Comparison of ENCODE assay signal across 12 mouse cellular contexts in the genomic region with DNA sequence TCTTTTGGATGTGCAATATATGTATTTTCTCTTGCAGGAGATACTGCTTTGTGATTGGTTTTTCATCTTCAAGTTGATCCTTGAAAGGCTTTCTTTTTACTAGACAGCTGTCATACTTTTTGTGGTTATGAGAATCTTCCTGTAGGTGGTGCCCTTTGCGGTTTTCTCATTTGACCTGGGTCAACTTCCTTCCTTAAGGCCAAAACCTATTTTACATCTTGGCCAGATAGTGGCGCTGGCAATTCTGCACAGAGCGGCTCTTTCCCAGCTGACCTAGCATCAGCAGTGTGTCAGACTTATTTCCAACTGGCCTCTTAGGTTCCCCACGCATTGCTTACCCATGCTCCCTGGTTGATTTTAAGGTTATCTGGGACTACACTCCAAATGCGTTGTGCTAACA. TPM values are rescaled to one million over a fixed set of nuclear protein-coding genes. Genes with fewer than 3 reads are reported as not detected.
DNase-seq lines count a peak whose midpoint lies in the region; TF ChIP-seq lines count a peak whose summit lies in the region.
"Had no signal": no experiment of that assay in that cellular context is flagged by ENCODE, and none has a peak within 500 bp of the region (broad histone marks: within the 10 kb centered on the region; RNA-seq: fewer than 3 reads in every experiment).

No protein-coding gene starts in this region.

- intact Hi-C loops in left cerebral cortex, adult 2 months (cut with DNase I): no loop called here

- TF ChIP-seq CTCF in left cerebral cortex, adult 2 months (IDR thresholded peaks at IDR 0.05): peak; percentile 37
- peak; percentile 55; the same call in 1 of the 2 replicates for TF ChIP-seq CTCF in small intestine, adult 2 months (IDR thresholded peaks at IDR 0.05; ENCODE audit: extremely low read depth, insufficient read length, insufficient replicate concordance, low read depth, low read length)

- no peaks in the 10 kb centered on the region for H3K27me3 ChIP-seq in small intestine, adult 2 months (ENCODE audit: control insufficient read depth, insufficient read depth, low read length)
- H3K27me3 ChIP-seq: heart, embryonic 15.5 days; limb, embryonic 12.5 days; neural tube, embryonic 13.5 days had no signal

- no peak overlapping the region for H3K4me3 ChIP-seq in left cerebral cortex, adult 2 months
- H3K4me3 ChIP-seq in small intestine, adult 2 months (ENCODE audit: low read depth, low read length): no peak overlapping the region
- H3K4me3 ChIP-seq: heart, embryonic 15.5 days; limb, embryonic 12.5 days; neural tube, embryonic 13.5 days had no signal

- no peaks in the 10 kb centered on the region for H3K4me1 ChIP-seq in small intestine, adult 2 months (ENCODE audit: control insufficient read depth, insufficient read depth, insufficient read length, low read length)

- H3K36me3 ChIP-seq in small intestine, adult 2 months (ENCODE audit: control insufficient read depth, insufficient read depth, low read length): no peaks in the 10 kb centered on the region
- H3K36me3 ChIP-seq: G1E; heart, embryonic 15.5 days; limb, embryonic 12.5 days; neural tube, embryonic 13.5 days had no signal

- no peak for TF ChIP-seq POLR2A in small intestine, adult 2 months (IDR thresholded peaks at IDR 0.05; ENCODE audit: low read depth, low read length)

- H3K27ac ChIP-seq in left cerebral cortex, adult 2 months: no peak overlapping the region
- no peak overlapping the region for H3K27ac ChIP-seq in small intestine, adult 2 months (ENCODE audit: insufficient read depth, low read depth, low read length)
- H3K27ac ChIP-seq: heart, embryonic 15.5 days; limb, embryonic 12.5 days; neural tube, embryonic 13.5 days had no signal

- DNase-seq in adrenal gland, postnatal 36 days: peak; percentile 17 to 28
- no peak for DNase-seq in adrenal gland, adult 2 months
- DNase-seq in left cerebral cortex, adult 2 months (ENCODE audit: extremely low spot score in 1 of 2, low spot score in 2 of 2): no peak
- no peak for DNase-seq in left cerebral cortex, adult 8-10 months (ENCODE audit: low spot score in 2 of 2)
- peak; percentile 68 for DNase-seq in induced T-regulatory cell, adult 2 months (ENCODE audit: low read depth)
- no peak for DNase-seq in urinary bladder, postnatal 4 days (ENCODE audit: low spot score in 2 of 2)
- DNase-seq in urinary bladder, postnatal 10 days (ENCODE audit: low spot score): no peak

- 53% methylated on average over 5 of the region's 5 CpGs for WGBS in small intestine, adult 2 months

RNA-seq across cellular contexts. Expression of gene Gnaq, which starts 3.9 kb away (rescaled TPM):
- total RNA-seq in adrenal gland, postnatal 36 days (2021): 10 to 100 TPM; 56.8 to 58.0 TPM
- total RNA-seq in adrenal gland, adult 2 months (2021): 10 to 100 TPM; 49.7 to 62.5 TPM
- 6.9 and 7.8 TPM in 2 replicates for polyA plus RNA-seq in adrenal gland, adult 2 months (2012; rRNA removed)
- total RNA-seq in left cerebral cortex, adult 2 months (2021): 100 to 1,000 TPM; 164 to 172 TPM
- total RNA-seq in left cerebral cortex, adult 8-10 months (2022): 100 to 1,000 TPM; 143 to 158 (median 149) TPM
- 6.3 and 16.1 TPM in 2 replicates for polyA plus RNA-seq in small intestine, adult 2 months (2012; rRNA removed)
- polyA plus RNA-seq: G1E had no signal

Comparison
In these comparisons a context has a peak if more than half of its experiments do, and no peak if none do; other contexts are left out.
1. DNase-seq: peak in adrenal gland, postnatal 36 days (2 of 2) and induced T-regulatory cell, adult 2 months (single experiment); none in adrenal gland, adult 2 months (single experiment), left cerebral cortex, adult 2 months (0 of 2), left cerebral cortex, adult 8-10 months (0 of 2), urinary bladder, postnatal 4 days (0 of 2) and urinary bladder, postnatal 10 days (single experiment).